Mouse (Mus musculus) inflammation-experienced regulatory T-cells, adult 6 months (primary cell): ENCODE measurements around the gene Cd28. TPM values are rescaled to one million over a fixed set of nuclear protein-coding genes. Genes with fewer than 3 reads are reported as not detected.
A peak's percentile ranks its signal among the peaks of the same experiment; 100 is the strongest.

Experiments
- ATAC-seq: one replicate; pipeline ENCODE4 v1.8.0; 2017
- polyA plus RNA-seq, 3 experiments: library from polyadenylated mRNA; unstranded; fragments of 100-300 nt; shearing (Covaris generic); gene quantifications; one replicate each; pipeline ENCODE4 v1.2.1; 2017

Cd28 gene
- polyA plus RNA-seq, 3 experiments from 2014 or later: 248 to 316 (median 315) TPM

GRCm38 (mm10) chr1:60751011-60751410 is 34.4 kb downstream of the Cd28 start:
- no peak for ATAC-seq

- no peak for ATAC-seq
Observed at GRCm38 (mm10) chr1:60752986-60753385, 36.4 kb downstream of the Cd28 start.

- no peak for ATAC-seq
Observed at GRCm38 (mm10) chr1:60753981-60754380, 37.4 kb downstream of the Cd28 start.

GRCm38 (mm10) chr1:60755391-60756243 is 39.0 kb downstream of the Cd28 start:
- ATAC-seq: peak; percentile 59

GRCm38 (mm10) chr1:60757631-60758030 is 41.0 kb downstream of the Cd28 start:
- ATAC-seq: no peak

- ATAC-seq: peak; percentile 45
Observed at GRCm38 (mm10) chr1:60758226-60758625, 41.6 kb downstream of the Cd28 start.

GRCm38 (mm10) chr1:60759563-60760335 is 43.1 kb downstream of the Cd28 start:
- ATAC-seq: peak; percentile 2

GRCm38 (mm10) chr1:60760475-60760874 is 43.9 kb downstream of the Cd28 start:
- ATAC-seq: no peak

GRCm38 (mm10) chr1:60761528-60762171 is 45.0 kb downstream of the Cd28 start:
- peak; percentile 44 for ATAC-seq

- ATAC-seq: no peak
Observed at GRCm38 (mm10) chr1:60762451-60762850, 45.9 kb downstream of the Cd28 start.

- ATAC-seq: no peak
Observed at GRCm38 (mm10) chr1:60762916-60763315, 46.3 kb downstream of the Cd28 start.

- ATAC-seq: no peak
Observed at GRCm38 (mm10) chr1:60771771-60772170, 55.2 kb downstream of the Cd28 start.

GRCm38 (mm10) chr1:60773231-60773630 is 56.6 kb downstream of the Cd28 start:
- no peak for ATAC-seq

GRCm38 (mm10) chr1:60776166-60776565 is 59.6 kb downstream of the Cd28 start:
- ATAC-seq: no peak

GRCm38 (mm10) chr1:60776906-60777305 is 60.3 kb downstream of the Cd28 start:
- peak; percentile 79 for ATAC-seq

GRCm38 (mm10) chr1:60778465-60779115 is 62.0 kb downstream of the Cd28 start:
- peak; percentile 8 for ATAC-seq

GRCm38 (mm10) chr1:60779176-60779575 is 62.6 kb downstream of the Cd28 start:
- no peak for ATAC-seq

GRCm38 (mm10) chr1:60781666-60782065 is 65.1 kb downstream of the Cd28 start:
- ATAC-seq: peak; percentile 45

- ATAC-seq: peak; percentile 97
Observed at GRCm38 (mm10) chr1:60793717-60794116, 77.1 kb downstream of the Cd28 start.

GRCm38 (mm10) chr1:60795677-60796205 is 79.1 kb downstream of the Cd28 start:
- no peak for ATAC-seq

GRCm38 (mm10) chr1:60799795-60800345 is 83.3 kb downstream of the Cd28 start:
- no peak for ATAC-seq

- no peak for ATAC-seq
Observed at GRCm38 (mm10) chr1:60801210-60801671, 84.6 kb downstream of the Cd28 start.
